Mouse (Mus musculus) heart, adult 9 months (tissue): ENCODE measurements at regions not wholly inside any gene's neighbourhood (a gene's known extent, or its start where the extent isn't known, plus 50 kb on each side); places are given as distances from the start of the nearest gene placed in this dataset.

ENCODE experiments used
- DNase-seq, 2 experiments: peaks; one replicate each; pipeline ENCODE4 v3.0.0; 2022; ENCODE audit warnings: low spot score in 2 of 2

DNA sequence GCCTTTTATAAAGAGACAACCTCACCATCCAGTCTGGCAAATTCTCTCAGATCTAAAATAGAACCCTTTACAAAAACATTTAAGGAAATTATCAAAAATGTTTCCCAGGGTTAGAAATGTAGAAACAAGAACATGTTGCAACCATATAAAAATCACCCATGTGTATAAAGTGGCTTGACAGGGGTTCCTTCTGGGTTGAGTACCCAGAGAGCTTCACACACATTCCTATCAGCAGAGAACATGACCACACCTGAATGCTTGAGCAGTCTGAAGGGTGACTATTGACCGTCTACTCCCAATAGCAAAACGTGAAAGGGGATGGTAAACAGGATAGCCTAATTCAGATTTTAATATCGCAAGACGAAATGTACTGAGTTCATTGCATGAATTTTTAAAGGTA is 57.8 kb upstream of the Zfand5 start:
- no peak for DNase-seq

DNA sequence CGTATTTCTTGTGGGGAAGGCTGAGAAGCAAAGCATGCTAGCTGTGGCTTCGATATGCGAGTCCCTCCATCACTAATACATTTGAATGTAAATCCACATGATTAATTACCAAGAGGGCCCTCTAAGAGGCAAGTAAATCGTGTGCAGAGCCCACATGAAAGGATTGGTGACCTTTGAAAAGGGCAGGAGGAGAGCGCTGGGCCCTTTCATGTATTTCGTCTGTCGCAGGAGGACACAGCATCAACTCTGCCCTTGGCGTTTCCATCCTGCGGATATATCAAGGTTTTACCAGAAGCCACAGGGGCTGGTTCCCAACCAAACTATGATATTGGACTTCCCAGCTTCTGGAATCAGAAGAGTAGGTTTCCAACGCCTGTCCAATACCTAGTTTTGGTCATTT is 78.6 kb upstream of the Zfand5 start:
- no peak for DNase-seq

- no peak for DNase-seq
Measured at GRCm38 (mm10) chr19:21192576-21192975, 79.5 kb upstream of the Zfand5 start.

- DNase-seq = no peak
Measured at GRCm38 (mm10) chr19:21189216-21189615, 82.9 kb upstream of the Zfand5 start.

- no peak for DNase-seq
Measured at GRCm38 (mm10) chr19:21186656-21187055, 85.4 kb upstream of the Zfand5 start.

DNA sequence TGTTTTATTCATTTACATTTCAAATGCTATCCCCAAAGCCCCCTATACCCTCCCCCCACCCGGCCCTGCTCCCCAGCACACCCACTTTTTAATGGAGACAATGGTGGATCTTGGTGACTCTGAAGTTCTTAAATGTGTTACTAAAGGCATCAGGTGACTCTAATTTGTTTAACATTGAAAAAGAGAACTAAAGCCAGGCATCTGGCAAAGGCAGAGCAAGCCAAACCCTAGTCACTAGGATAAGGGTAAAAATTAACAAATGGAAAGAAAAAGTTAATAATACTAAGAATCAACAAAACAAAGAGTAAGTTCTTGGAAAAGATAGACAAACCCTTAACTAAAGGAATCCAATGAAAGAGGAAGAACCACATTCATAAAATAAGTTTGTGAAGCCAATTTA is 86.1 kb upstream of the Zfand5 start:
- no peak for DNase-seq

GRCm38 (mm10) chr19:21183028-21183427 is 89.0 kb upstream of the Zfand5 start:
- no peak for DNase-seq

DNA sequence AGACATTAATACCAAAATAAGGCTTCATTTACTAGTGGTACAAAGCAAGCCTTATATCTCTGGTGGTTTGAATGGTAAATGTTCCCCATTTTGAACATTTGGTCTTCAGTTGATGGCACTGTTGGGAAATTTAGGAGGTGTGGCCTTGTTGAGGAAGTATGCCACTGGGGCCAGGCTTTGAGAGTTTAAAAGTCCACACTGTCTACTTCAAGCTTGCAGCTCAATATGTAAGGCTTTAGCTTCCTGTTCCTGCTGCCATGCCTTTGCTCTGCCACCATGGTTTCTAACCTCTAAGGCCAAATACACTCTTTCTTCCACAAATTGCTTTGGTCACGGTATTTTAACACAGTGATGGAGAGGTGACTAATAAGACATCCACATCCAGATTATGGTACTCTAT is 92.2 kb upstream of the Zfand5 start:
- DNase-seq = no peak

GRCm38 (mm10) chr19:21175426-21175831 is 96.6 kb upstream of the Zfand5 start:
- DNase-seq = peak; percentile 31 to 72

DNA sequence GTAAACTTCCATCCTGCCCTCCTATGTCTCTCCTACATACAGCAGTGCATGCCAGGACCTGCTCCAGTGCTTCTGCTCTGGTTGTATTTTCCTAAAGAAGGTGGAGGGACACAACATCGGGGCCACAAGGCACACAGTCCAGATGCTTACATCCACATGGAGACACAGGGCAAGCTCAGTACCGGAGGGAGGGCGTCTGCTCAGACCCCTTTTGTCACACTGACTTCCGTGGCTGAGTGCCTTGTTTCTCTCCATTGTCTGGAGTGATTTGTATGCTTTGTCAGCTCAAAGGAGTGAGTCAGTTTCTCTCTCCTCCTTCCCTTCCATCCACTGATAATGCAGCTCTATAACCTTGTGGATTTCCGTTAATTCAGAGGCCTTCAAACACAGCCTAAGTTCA is 97.4 kb upstream of the Zfand5 start:
- no peak for DNase-seq

- peak in 1 of 2 experiments; percentile 11 for DNase-seq
Measured at GRCm38 (mm10) chr19:21173896-21174483, 98.1 kb upstream of the Zfand5 start.

GRCm38 (mm10) chr19:21171191-21171590 is 100.9 kb upstream of the Zfand5 start:
- no peak for DNase-seq

GRCm38 (mm10) chr19:21170785-21171184 is 101.3 kb upstream of the Zfand5 start:
- DNase-seq = no peak

DNA sequence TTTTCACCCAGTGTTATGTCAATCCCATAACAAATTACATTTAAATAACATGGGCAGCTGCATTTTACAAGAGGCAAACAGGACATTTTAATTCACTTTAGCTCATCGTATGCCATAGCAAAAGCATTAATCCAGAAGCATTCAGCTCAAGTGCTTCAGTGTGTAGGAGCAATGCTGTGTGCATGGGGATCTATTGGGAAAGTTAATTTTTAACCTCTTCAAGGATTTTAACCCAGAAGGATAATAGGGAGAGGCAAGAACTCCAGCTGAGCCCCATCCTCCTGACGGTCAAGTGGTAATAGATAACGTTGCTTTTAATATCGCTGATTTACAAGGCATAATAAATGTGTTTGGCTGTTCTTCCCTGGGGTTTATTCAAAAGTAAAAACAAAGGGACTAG is 105.1 kb upstream of the Zfand5 start:
- no peak for DNase-seq

DNA sequence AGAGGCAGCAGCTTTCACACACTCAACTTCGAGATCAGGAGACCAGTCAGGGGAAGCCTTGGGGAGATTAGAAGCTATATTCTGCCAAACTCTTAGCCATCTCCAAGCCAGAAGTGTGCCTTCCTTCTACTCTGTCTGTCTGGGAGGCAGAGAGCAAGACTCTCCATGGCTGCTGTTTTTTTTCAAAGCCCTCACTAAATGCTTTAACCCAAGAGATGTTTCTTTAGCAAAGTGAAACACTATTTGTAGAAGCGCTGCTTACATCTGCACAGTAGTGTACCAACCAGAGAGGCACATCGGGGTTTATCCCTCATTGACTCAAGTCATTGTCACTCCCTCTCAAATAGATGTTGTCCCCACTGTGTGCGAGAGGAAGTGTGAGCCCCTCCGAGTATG is 105.6 kb upstream of the Zfand5 start:
- no peak for DNase-seq

DNA sequence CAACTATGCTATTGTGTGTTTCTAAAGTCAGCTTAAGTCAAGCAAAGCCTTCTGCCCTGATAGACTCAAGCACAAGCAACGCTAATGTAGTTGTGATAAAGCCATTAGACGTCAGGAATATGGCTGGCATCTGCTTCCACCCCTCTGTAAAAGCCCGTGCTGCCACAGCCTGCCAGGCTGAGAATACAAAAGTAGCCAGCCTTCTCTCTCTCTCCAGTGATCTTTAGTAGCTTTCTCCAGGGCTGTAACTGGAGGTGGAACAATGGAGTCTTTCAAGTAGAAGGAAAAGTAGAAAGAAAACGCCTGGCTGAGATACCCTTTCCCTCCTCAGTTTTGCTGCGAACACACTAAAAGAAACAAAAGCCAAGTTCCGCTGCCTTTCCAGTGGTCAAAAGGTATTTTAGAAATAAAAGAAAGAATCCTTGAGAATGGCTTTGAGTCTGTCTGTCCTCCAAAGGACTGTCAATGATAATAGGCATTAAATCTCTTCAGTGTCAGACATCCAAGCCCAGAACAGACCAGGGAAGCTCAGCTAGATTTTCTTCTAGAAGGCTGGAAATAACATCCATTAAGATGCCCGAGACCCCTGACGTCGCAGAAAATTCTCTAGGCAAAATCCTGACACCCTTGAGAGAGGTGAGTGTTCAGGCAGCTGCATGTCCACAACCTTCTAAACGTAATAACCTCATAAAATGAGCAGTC is 106.2 kb upstream of the Zfand5 start:
- no peak for DNase-seq

DNA sequence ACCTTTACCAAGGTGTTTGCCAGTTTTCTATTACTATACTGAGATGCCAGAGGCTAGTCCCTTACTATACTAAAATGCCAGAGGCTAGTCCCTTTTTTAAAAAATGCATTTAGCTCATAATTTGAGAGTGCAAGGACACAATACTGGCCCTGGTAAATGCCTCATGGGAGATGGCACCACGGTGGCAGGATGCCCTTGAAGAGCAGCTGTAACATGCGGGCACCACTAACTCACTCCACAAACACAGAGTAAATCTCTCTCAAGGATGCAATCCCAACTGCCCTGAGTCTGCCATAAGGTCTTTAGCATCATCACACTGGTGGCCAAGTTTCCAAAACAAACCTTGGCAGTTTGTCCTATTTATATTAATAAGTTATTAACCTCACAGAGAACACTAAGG is 108.1 kb upstream of the Zfand5 start:
- DNase-seq = no peak

DNA sequence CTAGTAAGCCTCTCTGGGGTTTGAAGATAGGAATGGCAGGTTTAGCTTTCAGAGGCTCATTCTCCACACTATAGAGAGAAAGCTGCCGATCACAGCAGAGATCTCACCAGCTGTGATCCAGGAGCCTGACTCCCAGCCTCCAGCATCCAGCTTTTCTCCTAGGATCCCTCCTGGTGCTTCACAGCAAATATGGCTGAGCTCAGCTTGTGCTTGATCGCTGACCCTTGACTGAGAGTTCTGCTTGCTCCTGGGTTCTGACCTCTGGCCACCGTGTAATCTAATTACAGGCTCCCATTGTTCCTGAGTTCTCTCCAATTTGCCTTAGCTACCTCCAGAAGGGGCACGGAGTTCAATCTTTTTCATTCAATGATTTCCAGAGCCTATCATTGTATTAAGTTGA is 111.1 kb upstream of the Zfand5 start:
- no peak for DNase-seq

- no peak for DNase-seq
Measured at GRCm38 (mm10) chr19:21159189-21160137, 112.6 kb upstream of the Zfand5 start.

DNA sequence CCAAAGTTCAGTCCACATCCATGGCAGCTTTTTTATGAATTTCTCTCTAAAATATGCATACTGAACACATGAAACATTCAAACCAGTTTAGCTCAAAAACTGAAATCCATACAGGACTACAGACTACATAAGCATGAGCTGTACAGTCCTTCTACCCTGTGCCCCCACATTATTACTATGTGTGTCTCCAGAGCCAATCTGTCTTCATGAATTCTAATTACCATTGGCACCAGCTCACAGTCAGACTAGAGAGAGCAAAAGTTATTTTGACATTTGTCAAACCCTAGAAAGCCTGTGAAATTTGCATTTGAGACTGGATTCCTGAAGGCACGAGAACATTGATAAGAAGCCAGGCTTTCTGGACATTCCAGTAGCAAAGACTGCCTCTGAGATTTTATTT is 117.9 kb upstream of the Zfand5 start:
- no peak for DNase-seq

DNA sequence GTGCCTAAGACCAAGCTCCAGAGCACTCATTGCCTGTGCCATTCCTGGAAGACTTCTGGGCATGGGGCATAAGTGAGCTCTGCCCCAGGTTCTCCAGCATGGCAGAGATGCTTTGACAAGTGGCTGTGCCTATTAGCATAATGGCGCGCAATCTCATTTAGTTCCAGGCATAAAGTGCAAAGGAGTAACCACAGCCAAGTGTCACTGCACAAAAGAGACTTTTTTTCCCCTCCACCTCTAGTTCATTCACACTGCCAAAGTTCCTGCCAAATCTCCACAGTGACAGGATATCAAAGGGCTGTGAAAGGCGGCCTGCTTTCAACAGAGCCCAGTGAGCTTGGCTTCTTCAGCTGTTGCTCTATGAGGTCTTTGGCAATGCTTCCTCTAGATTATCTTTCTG is 120.1 kb upstream of the Zfand5 start:
- DNase-seq = peak in 1 of 2 experiments; percentile 6

GRCm38 (mm10) chr19:21150849-21151248 is 121.2 kb upstream of the Zfand5 start:
- DNase-seq = no peak

DNA sequence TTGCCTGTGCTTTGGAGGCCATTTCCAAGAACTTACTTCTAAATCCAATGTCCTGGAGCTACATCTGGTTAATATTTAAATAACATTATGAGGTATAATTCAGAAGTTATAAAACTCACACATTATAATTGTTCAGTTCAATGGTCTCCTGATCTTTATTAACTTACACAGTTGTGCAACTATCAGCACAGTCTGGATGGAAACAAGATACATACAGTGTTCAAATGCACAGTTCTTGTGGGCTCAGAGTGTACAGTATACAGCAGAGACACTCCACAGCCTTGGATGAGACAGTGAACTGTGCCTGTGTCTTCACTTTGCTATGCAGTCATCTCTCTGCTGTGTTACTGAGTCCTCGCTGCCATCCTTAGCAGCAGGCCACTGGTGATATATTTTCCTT is 121.8 kb upstream of the Zfand5 start:
- no peak for DNase-seq
